Mouse (Mus musculus): Measurements from ENCODE around the gene Gm45799.

Gm45799 gene

DNA sequence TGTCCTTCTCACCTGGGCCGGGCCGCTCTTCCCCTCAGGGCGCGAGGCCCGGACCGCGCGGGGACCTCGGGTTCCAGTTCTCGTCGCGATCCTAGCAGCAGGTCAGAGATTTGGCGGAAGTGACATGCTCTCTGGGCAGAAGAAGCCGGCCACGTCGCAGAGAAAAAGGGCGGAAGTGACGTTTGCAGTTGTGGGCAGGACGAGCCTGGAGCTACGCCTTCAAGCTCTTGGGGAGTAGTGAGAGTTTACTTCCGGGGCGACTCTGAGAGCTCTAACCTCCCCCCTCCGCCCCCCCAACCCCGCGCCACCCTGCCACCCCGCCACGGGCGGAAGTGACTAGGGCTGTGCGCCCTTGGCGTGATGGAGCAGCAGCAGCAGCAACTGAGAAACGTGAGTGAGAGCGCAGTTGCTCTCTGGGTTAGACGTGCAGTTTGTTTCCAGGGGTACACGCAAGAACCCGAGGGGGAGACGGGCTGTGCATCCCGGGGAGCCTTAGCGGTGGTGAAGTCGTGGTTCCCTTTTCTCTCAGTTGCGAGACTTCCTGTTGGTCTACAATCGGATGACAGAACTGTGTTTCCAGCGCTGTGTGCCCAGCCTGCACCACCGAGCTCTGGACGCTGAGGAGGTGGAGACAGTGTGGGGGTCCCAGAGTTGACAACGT is at the start of gene Gm45799, which contains the start of gene Arfip2:
Gm45799 (plus strand) TSS at position 320 of the 661 bp plus-strand sequence.
Arfip2 (minus strand) TSS at position 184 of the 661 bp plus-strand sequence.
- DNase-seq, result peak; percentile 97

DNA sequence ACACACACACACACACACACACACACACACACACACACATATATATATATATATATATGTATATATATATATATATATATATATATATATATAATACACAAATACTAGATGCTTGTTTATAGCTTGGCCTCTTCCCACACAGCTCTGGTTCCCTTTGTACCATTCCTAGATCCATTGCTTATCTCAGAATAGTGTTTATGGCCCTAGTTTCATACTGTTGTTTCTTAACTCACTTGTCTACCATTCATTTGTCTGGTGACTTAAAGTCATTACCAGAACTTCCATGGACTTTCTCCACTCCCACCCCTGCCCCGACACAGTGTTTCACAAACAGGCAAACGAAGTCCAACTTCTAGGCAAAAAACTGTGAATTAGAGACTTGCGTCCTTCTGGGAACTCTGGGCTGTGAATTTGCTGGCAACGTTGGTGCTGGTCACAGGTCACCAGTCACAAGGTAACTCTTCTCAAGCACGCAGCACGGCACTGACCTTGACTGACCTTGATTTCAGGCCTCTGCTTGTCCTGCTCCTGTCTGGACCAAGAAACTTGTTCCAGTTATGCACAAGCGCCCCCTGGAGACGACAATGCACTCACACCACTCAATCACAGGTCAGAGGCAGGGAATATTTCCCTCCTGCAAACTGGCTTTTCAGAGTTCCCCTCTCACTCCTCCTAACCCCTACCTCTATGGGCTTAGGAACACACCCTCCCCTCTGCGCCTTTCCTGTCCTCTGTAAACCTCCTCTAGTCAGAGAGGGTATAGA is 37.3 kb upstream of the Gm45799 start:
- DNase-seq, result peak; percentile 49

DNA sequence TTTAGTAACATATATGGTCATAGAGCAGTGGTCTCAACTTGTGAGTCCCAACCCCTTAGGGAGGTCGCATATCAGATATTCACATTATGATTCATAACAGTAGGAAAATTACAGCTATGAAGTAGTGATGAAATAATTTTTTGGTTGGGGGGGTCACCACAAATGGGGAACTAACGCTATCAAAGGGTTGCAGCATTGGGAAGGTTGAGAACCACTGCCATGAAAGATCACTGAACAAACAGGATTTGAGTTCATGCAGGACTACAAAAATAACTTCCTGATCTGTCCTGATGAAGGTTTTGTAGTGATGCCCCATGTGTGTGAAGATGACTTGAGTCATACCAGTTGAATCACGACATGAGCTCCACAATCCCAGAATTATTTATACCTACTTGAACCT is 31.9 kb upstream of the Gm45799 start:
- no peak for DNase-seq

DNA sequence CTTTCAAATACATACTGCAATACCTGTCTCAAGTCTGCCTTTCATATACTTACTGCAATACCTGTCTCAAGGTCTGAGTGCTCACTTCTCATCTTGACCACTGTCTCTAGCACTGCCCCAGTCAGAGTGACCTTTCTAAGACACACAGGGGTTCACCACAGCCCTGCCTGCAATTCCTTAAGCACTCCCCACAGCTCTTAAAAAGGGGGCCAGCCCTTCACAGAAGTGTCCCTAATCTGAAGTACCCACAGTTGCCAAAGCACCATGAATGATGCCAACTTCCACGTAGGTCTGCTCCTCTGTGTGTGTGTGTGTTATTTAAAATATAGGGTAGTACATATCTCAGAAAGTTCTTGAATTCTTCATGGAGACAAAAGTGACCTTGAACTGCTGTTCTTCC is 28.6 kb upstream of the Gm45799 start:
- DNase-seq, result no peak

DNA sequence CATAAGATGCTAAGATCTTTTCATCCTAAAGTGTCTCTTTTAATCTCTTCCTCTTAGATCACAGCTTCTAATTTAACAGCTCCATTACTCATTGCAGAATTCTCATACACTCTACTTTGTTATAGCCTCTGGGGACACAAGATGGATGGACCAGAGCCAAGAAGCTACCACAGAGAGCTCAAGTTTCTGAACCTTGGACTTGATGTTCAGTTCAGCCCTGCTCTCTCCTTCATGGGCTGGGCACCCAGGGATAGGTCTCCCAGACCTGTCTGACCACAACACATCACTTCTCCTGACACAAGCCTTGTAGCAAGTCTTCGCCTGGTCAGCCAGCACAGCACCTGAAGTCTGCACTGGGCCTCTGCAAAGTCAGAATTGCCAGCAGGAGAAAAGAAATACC is 26.0 kb upstream of the Gm45799 start:
- DNase-seq, result no peak

DNA sequence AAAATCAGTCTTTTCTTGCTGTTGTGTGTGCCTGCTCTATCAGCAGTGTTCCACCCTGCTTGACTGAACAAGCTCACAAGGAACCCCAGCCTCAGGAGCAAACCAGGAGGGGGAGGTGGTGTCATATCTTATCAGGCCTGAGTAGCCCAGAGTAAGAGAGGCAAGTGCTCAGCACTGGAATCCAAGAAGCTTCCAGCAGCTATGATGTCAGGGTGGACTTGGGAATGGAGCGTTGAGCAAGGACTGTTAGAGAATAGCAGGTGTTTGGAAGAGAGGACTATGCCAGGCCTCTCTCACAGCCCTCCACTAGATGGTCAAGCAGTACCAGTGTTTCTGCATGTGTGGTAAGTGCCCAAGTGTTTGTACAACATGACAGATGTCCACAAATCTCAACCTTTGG is 24.6 kb upstream of the Gm45799 start:
- no peak for DNase-seq

DNA sequence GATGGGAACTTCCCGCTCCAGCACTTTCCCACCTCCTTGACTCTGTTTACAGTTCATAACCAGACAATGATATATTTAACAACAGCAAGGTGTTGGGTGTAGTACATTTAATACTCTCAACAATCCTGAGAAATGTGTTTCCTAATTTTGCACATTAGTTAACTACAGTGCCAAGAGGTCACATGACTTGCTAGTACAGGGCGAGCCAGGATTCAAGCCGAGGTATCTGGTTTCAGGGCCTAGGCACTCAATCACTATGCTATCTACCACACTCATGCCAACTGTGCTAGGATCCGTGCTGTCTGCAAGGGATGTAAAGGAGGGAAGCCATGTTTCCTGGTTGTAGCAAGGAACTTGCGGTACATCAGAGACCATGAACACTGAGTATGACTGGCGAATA is 23.8 kb upstream of the Gm45799 start:
- DNase-seq, result no peak

DNA sequence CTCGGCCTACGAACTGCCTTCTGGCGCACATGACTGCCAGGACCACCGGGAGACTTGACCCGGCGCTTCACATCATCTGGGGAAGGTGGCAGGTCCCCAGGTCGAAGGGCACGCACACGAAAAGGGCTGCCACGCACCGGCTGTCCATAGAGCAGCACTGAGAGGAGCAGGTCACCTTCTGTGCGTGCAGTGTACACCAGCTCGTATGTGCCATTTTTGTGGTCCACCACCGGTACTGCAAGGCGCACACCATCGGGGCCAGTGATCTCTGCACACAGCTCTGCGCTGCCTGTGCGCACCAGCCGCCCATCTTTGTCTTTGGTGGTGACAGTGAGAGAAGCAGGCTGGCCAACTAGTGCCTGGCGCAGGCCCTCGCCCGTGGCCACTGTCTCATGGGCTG is 22.5 kb upstream of the Gm45799 start:
- no peak for DNase-seq

DNA sequence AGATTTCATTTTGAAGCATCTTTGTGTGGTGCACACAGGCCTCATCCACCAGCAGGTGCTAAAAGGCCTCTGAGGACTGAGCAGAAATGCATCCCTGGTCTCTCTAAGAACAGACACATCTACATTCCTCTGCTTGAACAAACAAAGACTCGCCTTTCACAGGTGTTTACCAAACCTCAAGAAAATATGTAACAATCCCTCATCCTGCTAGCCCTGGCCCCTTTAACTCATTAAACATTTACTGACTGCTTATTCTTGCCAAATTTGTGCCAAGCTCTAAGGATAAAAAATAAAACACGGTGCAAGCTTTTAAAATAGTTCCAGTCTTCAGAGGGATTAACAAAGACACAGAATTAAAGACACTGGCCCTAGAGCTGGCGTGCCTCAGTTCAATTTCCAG is 20.7 kb upstream of the Gm45799 start:
- DNase-seq, result no peak

DNA sequence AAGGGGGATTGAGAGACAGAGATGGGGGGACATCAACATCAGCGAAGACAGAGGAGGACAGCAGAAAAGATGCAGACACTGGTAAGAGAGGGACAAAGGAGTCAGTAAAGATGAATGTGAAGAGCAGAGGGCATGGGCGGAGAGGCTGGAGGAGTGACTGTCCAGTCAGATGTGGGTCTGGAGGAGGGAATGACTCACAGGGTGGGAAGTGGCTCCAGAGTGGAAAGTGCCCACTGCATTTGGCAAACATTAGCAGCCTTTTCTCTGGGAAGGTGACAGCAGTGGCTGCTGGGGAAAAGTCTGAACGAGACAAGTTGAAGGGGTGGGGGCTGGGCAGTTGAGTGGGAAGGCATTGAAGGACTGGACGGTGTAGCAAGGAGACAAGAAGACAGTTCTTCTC is 19.3 kb upstream of the Gm45799 start:
- no peak for DNase-seq

DNA sequence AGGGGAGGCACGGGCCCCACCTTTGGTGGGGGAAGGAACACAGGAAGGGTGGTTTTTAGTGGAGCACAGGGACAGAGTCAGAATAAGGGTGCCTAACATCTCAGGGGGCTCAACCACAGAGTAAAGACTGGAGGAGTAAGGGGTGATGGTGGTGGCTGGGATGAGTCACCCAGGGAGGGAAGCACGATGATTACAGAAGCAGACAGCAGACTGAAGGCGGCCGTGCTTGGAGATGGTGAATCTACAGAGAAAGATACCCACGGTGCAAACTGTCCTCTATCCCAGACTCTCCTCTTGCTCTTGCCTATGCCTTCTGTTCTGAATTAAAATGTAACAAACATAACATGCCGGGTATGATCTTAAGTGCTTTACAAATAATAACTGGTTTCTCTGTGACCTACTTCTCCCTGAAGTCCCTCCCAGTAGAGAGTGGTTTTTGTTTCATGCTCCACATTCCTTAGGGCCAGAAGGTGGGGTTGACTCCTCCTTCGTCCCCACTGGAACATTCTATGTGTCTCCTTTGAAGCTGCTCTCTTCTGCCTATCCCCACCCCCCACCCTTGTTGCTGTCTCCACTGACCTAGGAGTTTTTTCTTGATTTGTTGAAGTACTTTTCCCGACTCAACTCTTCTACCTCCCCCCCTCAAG is 18.6 kb upstream of the Gm45799 start:
- DNase-seq, result no peak

DNA sequence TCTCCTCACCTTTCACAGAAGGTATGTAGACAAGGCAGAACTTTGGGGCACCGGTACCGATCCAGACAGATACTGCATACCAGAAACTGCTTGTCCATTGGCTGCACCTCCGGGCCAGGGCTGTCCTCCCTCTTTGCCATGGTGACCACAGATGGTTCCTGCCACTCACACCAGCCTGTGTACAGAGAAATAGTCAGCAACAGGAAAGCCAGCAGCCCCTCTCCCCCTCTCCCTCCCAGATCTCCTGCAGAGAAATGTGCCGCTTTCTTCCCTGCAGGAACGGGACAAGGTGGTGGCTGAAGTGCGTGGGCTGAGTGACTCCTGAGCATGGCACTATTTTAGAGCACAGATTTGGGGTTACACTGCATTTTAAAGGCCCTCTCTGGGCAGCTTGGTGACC is 15.0 kb upstream of the Gm45799 start:
- DNase-seq, result no peak

DNA sequence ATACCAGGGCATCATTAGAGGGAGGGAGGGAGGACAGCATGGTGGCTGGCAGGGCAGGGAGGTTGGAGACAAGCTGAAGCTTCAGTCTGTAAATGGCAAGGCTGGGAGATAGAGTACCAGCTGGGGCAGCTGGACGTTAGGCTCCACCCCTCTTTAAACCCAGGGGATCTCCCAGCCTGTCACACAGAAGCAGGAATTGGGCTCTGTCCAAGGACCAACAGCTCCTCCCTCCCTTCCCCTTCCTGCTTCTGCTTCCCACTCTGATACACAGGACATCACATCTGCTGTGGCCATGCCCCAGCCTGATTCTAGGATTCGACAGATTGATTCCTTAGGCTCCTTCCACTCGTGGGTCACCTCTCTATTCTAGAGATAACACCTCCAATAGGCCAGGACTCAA is 11.7 kb upstream of the Gm45799 start:
- DNase-seq, result no peak

DNA sequence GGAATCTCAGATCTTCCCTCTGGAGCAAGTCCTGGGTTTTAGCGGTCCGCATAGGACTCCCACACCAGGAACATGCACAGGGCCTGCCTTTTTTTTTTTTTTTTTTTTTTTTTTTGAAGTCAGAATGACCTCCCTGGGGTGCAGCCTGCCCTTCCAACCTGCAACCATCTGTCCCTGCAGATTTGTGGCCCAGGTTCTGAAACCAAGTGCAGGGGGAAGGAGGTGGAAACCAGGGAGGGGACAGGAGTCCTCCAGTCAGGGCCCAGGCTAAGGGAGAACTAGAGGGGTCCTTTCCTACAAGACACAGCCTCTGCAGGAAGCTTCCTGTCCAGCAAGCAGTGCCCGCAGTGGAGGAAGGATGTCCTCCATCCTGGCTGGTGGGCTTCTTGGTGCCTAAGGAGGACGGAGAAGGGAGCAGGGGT is 7.8 kb upstream of the Gm45799 start:
- DNase-seq, result no peak

DNA sequence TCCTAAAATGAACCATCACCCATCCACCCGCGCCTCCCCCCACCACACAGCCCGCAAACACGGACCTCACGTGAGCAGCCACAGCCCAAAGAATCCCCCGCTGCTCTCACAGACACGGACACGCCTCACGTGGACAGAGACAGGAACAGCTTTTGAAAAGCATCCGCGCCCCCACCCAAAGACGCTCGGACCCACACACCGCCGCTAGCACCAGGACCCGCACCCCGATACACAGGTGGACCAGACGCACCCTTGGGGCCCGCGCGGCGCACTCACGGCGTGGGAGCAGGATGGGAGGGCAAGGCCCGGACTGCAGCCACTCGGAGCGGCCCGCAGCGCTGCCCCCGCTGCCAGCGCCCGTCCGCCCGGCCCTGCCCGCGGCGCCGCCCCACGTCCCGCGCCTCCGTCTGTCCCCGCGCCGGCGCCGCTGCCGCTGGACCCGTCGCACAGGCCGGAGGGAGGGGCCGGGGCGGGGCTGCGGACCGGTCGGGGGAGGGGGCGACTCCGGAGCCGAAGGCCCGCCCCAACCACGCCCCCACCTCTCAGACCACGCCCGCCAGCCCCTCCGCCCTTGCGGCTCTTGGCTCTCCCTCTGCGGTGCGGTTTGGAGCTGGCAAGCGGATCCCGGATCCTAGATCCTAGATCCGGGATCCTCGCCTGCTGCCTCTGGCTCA is 7.1 kb upstream of the Gm45799 start, which contains the start of gene Trim3:
Trim3 (minus strand) TSS at position 445 of the 674 bp plus-strand sequence.
- peak; percentile 89 for DNase-seq

DNA sequence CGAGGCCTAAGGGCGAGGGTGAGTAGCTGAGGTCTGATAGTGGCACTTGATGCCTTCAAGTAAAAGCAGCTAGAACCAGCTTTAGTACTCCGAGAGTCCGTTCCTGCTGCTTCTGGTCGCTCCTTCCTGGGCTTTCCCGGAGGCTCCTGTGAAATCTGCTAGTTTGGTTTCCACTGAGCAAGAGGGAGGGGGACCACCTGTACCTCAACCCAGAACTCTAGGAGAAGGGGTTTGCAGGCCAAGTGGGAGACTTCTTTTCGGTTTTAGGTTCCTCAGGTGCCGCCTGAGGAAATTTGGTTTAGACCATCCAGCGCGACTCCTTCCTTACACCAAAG is 6.6 kb upstream of the Gm45799 start:
- DNase-seq, result no peak

DNA sequence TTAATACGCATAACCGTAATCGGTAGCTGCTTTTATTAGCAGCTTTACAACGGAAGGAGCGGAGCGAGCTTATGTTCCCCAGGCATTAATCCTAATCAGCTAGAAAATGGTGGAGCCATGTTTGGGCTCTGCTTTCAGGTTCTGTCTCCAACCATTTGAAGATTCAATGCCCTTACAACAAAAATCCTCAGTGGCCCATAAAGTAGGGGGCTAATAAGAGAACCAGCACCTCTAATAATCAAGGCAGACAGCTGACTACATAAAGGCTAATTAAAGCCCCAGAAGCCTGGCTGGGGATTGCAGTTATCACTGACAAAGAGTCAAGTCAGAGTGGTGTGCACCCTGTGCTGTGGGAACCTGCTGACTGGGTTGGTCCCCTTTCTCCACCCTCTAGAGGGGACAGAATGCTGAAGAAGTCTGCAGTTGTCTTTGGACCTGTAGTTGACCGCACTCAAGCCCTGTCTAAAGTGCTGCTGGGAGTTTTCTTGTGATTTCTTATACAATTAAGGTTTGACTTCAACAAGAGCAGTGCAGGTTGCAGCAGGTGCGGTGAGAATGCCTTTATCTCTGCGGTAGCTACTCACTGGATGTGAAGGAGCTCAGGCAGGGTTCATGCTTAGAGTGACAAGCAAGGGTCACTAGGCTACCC is 6.0 kb upstream of the Gm45799 start:
- DNase-seq, result no peak

DNA sequence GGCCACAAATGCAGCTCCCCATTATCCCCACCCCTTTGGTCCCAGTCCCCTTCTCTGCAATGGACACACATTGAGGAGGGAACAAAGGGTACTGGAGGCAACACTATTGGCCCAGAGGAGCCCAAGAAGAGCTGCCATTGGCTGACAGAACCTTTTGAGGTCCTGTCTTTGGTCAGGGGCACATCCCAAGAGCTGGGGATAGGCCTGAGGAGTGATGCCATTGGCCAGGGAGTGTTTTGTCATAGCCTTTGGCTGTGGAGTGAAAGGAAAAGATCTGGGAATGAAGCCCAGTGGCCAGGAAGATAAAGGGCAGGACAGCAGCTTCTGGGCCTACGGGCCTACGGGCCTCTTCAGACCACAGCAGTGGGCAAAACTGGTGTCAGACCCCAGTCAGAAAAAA is 4.6 kb upstream of the Gm45799 start:
- no peak for DNase-seq

DNA sequence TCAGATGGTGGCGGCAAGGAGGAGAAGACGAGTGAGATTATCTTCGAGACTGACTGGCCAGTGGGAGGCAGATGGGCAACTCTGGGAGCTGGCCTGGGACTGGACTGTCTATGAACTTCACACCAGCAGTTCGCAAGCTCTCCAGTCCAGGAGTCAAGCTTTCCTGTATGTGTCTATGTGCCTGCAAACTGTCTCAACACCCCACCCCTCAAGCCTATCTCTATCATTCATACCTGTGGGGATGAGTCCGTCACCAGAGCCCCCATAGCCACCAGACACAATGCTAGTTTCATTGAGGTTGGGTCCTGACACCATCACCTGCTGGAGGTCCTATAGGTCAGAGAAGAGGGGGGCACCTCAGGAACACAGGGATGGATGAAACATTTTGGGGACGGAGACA is 1.6 kb upstream of the Gm45799 start:
- no peak for DNase-seq

DNA sequence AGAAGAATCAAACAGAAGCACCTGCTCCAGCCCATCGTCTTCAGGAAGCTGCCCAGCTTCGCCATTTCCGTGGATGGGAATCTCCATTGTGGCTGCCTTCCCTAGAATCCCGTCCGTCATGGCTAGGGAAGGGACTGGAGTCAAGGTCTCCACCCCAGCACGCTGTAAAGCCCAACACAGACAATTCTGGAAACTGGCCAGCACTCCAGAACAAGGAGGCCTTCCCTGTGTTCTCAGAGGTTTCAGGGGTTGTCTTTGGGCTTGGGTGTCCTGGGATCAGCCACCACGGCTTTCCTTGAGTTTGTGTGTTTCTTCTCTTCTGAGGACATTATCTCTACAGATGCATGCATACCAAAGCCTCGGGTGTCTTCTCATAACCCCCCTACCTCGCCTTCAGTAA is 1.0 kb upstream of the Gm45799 start:
- no peak for DNase-seq

DNA sequence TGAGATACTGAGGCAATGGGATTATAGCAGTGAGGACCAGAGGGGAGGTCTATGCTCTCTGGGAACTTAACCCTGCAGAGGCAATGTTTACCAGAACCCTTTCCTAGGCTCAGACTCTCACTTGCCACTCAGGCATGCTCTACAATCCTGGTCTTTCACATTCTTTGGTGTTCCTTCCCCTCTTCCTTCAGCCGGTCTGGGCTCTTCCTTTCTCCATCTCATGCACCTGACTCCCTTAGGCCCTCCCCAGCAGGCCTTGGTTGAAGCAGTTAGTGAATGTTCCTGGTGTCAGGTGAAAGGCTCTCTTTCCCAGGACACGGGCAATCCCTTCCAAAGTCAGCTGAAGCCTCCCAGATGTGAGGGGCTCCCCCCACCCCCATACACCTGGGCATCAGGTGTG is 596 bp upstream of the Gm45799 start, which contains the start of gene Timm10b:
Timm10b (plus strand) TSS at position 301 of the 400 bp plus-strand sequence.
- DNase-seq, result no peak

DNA sequence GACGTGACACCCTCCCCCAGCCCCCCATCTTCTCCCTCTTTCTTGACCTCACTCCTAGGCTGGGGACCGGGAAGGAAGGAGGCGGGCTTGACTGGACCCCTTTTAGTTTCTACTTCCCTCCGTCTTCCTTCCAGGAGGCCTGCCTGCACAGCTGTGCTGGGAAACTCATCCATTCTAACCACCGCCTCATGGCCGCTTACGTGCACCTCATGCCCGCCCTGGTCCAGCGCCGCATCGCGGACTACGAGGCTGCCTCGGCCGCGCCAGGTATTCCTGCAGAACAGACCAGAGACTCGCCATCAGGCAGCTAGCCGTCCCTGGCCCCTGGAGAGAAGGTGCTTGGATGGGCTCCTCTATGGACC is 523 bp downstream of the Gm45799 start:
- DNase-seq, result no peak

DNA sequence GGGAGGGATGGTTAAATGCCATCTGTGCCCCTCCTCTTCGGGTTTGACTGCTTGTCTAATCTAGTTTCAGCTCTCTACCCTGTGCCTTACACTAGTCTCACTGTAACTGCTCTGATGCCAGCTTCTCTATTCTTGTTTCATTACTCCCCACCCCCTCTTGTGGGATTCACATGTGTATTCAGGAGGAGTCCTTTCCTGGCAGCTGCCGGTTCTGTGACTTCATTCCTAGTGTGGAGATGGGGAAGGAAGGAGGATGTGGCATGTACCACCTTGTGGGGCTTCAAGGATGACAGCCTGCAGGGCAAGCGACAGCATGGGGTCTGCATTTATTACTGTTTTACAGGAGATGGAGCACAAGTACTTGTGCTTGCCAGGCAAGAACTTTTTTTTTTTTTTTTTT is 1.6 kb downstream of the Gm45799 start:
- DNase-seq, result no peak
